Mouse (Mus musculus): Measurements from ENCODE around the gene Kif21a. TPM values are rescaled to one million over a fixed set of nuclear protein-coding genes. Genes with fewer than 3 reads are reported as not detected.

Gene Kif21a
- polyA plus RNA-seq, 1 experiment, result 2.7 TPM

DNA sequence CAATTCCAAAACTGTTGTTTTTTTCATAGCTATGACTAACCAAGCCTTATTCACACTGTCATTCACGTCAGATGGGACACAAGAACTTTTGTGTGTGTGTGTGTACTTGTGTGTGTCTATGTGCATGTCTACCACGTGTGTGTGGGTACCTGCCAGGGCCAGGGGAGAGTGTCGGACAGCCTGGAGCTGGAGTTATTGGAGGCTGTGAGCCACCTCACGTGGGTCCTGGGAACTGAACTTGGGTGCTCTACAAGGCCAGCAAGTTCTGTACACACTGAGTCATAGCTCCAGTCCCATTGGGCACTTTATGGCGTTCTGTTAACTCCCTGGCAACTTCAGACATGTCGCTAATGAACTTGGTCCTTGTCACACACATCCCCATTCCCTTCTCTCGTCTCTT, 45.0 kb downstream of the Kif21a start:
- 73% methylated on average over 7 of the region's 7 CpGs for WGBS
- Histone ChIP-seq H3K27ac (ENCODE audit: insufficient read depth, low read depth, low read length) (no peak overlapping the region), H3K4me3 (ENCODE audit: low read depth, low read length) (no peak overlapping the region), H3K36me3 (ENCODE audit: control insufficient read depth, insufficient read depth, low read length) (no peaks in the 10 kb centered on the region), H3K27me3 (ENCODE audit: control insufficient read depth, insufficient read depth, low read length) (no peaks in the 10 kb centered on the region), H3K4me1 (ENCODE audit: control insufficient read depth, insufficient read depth, insufficient read length, low read length) (peaks cover 2% of the 10 kb centered on the region; the same call in 1 of the 2 replicates)
- TF ChIP-seq CTCF (IDR thresholded peaks at IDR 0.05; ENCODE audit: extremely low read depth, insufficient read length, insufficient replicate concordance, low read depth, low read length) (no peak), POLR2A (IDR thresholded peaks at IDR 0.05; ENCODE audit: low read depth, low read length) (no peak)

DNA sequence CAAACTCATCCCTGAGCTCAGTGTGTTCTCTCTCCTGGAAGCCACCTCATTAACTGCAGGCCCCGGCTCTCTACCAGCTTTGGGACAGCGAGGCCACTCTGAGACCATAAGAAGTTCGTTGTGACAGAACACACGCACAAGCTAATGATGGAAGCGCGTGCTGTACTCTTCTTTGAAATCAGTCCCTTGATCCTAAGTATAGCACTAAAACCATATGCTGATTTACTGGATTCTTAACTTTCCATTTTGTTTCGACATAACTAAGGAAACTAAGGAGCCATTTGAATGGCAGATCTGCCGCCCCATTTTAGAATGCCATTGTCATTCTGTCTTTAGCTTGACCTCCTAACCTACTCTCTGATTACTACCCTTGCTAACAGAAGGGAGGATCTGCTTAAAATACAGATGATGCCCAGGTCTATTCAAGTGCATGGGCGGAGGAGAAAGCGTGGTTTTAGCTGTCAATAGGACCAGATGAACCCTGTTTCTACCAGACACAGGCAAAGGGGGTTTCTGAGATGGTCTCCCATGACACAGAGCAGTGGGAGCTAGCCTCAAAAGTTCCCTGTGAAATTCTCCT, 48.6 kb downstream of the Kif21a start:
- Histone ChIP-seq H3K27ac (ENCODE audit: insufficient read depth, low read depth, low read length) (no peak overlapping the region), H3K36me3 (ENCODE audit: control insufficient read depth, insufficient read depth, low read length) (no peaks in the 10 kb centered on the region), H3K27me3 (ENCODE audit: control insufficient read depth, insufficient read depth, low read length) (no peaks in the 10 kb centered on the region), H3K4me3 (ENCODE audit: low read depth, low read length) (no peak overlapping the region), H3K4me1 (ENCODE audit: control insufficient read depth, insufficient read depth, insufficient read length, low read length) (no peaks in the 10 kb centered on the region)
- 93% methylated on average over 10 of the region's 10 CpGs for WGBS
- TF ChIP-seq POLR2A (IDR thresholded peaks at IDR 0.05; ENCODE audit: low read depth, low read length) (no peak), CTCF (IDR thresholded peaks at IDR 0.05; ENCODE audit: extremely low read depth, insufficient read length, insufficient replicate concordance, low read depth, low read length) (no peak)

DNA sequence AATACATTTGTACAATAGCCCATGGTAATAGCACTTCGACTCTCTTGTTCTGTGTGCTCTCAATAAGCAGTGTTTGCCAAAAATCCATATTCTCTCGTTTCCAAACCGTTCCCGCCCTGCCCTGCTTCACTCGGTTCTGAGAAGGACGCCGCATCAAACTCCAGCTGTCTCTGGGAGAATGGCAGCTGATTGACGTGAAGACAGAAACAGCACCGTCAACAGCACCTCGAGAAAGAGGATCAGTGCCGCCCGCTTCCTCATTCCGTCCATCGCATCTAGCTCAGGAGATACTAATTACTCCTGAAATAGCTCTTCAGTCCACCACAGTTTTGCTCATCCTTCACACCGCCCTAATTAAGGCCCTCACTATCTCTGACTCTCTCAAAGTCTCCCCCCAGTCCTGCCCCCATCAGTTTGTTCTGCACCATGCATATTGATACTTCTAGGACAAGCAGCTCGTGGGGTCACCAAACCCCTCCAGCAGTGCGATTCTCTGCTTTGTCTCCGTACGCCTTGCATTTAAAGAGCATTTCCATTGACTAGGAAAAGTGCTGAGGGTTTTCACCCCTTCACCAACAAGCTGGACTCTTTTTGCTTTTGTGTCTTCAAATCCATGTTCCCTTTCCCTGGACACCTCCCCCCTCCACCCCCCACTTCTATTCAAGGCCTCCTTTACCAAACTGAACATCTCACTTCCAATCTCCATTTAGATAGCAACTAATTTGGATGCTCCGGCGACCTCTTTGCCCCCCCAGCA, 49.3 kb downstream of the Kif21a start:
- no peaks in the 10 kb centered on the region for H3K36me3 ChIP-seq (ENCODE audit: control insufficient read depth, insufficient read depth, low read length)
- H3K27me3 ChIP-seq (ENCODE audit: control insufficient read depth, insufficient read depth, low read length), result no peaks in the 10 kb centered on the region
- no peaks in the 10 kb centered on the region for H3K4me1 ChIP-seq (ENCODE audit: control insufficient read depth, insufficient read depth, insufficient read length, low read length)
- no peak overlapping the region for H3K27ac ChIP-seq (ENCODE audit: insufficient read depth, low read depth, low read length)
- H3K4me3 ChIP-seq (ENCODE audit: low read depth, low read length), result no peak overlapping the region
- no peak for TF ChIP-seq POLR2A (IDR thresholded peaks at IDR 0.05; ENCODE audit: low read depth, low read length)
- TF ChIP-seq CTCF (IDR thresholded peaks at IDR 0.05; ENCODE audit: extremely low read depth, insufficient read length, insufficient replicate concordance, low read depth, low read length), result no peak
- 87% methylated on average over 21 of the region's 21 CpGs for WGBS

DNA sequence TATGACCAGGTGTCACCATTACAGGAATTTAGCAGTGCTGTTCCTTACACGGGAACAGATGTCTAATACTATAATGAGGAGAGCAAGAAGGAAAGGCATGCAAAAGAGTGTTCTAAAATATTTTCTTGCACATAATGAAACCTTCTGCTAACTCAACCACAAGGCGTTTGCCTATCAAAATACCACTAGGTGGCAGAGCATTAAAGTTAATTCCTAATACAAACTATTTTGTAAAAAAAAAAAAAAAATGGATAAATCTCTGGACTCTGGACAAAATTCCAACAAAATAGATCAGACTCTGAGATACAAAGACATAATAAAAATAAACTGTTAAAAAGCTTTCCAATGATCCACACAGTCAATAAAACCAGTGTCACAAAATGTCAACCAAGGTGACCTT, 56.9 kb downstream of the Kif21a start:
- no peak for TF ChIP-seq CTCF (IDR thresholded peaks at IDR 0.05; ENCODE audit: extremely low read depth, insufficient read length, insufficient replicate concordance, low read depth, low read length)
- no peak for TF ChIP-seq POLR2A (IDR thresholded peaks at IDR 0.05; ENCODE audit: low read depth, low read length)
- no peak overlapping the region for H3K27ac ChIP-seq (ENCODE audit: insufficient read depth, low read depth, low read length)
- H3K4me3 ChIP-seq (ENCODE audit: low read depth, low read length), result no peak overlapping the region
- 61% methylated on average over 2 of the region's 2 CpGs for WGBS
- no peaks in the 10 kb centered on the region for H3K27me3 ChIP-seq (ENCODE audit: control insufficient read depth, insufficient read depth, low read length)
- H3K36me3 ChIP-seq (ENCODE audit: control insufficient read depth, insufficient read depth, low read length), result no peaks in the 10 kb centered on the region
- no peaks in the 10 kb centered on the region for H3K4me1 ChIP-seq (ENCODE audit: control insufficient read depth, insufficient read depth, insufficient read length, low read length)

DNA sequence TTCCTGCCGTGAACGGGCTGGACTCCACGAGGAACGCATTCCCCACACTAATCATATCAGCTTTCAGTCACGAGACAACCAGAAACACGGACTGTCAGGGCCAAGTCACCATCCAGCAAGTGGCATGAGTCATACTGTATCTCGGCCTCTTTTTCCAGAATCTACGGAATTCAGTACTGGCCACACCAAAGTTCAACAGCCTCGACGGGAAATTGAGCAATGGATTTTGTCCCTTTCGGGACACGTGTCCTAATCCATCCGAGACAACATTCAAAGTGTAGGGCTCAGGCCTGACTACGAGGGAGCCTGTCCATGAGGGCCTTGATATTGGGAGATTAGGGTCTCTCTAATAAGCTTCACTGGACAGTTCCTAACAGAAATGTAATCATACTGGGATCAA, 57.4 kb downstream of the Kif21a start:
- H3K27me3 ChIP-seq (ENCODE audit: control insufficient read depth, insufficient read depth, low read length), result no peaks in the 10 kb centered on the region
- H3K36me3 ChIP-seq (ENCODE audit: control insufficient read depth, insufficient read depth, low read length), result no peaks in the 10 kb centered on the region
- no peak overlapping the region for H3K27ac ChIP-seq (ENCODE audit: insufficient read depth, low read depth, low read length)
- WGBS, result 73% methylated on average over 14 of the region's 14 CpGs
- no peaks in the 10 kb centered on the region for H3K4me1 ChIP-seq (ENCODE audit: control insufficient read depth, insufficient read depth, insufficient read length, low read length)
- TF ChIP-seq CTCF (IDR thresholded peaks at IDR 0.05; ENCODE audit: extremely low read depth, insufficient read length, insufficient replicate concordance, low read depth, low read length) (no peak), POLR2A (IDR thresholded peaks at IDR 0.05; ENCODE audit: low read depth, low read length) (no peak)
- no peak overlapping the region for H3K4me3 ChIP-seq (ENCODE audit: low read depth, low read length)

DNA sequence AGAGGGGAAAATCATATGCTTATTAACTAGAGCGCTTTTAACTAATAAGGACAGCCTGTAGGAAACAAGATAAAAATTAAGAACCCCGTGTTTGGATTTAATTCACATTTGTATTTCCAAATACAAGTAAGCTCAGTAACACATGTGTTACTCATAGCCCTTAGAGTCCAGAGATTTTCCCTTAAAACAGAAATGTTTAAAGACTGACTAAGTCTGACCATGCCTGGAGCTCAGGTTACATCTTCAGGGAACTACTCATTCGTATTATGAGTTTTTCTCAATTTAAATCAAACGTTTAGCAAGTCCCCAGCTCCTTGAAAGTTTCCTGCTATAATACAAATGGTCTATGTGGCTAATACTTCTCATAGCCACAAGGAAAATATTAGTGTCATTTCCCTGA, 57.9 kb downstream of the Kif21a start:
- TF ChIP-seq POLR2A (IDR thresholded peaks at IDR 0.05; ENCODE audit: low read depth, low read length) (no peak), CTCF (IDR thresholded peaks at IDR 0.05; ENCODE audit: extremely low read depth, insufficient read length, insufficient replicate concordance, low read depth, low read length) (no peak)
- no peaks in the 10 kb centered on the region for H3K27me3 ChIP-seq (ENCODE audit: control insufficient read depth, insufficient read depth, low read length)
- no peaks in the 10 kb centered on the region for H3K36me3 ChIP-seq (ENCODE audit: control insufficient read depth, insufficient read depth, low read length)
- WGBS, result 87% methylated on average over 4 of the region's 4 CpGs
- H3K4me3 ChIP-seq (ENCODE audit: low read depth, low read length), result no peak overlapping the region
- no peaks in the 10 kb centered on the region for H3K4me1 ChIP-seq (ENCODE audit: control insufficient read depth, insufficient read depth, insufficient read length, low read length)
- H3K27ac ChIP-seq (ENCODE audit: insufficient read depth, low read depth, low read length), result no peak overlapping the region

DNA sequence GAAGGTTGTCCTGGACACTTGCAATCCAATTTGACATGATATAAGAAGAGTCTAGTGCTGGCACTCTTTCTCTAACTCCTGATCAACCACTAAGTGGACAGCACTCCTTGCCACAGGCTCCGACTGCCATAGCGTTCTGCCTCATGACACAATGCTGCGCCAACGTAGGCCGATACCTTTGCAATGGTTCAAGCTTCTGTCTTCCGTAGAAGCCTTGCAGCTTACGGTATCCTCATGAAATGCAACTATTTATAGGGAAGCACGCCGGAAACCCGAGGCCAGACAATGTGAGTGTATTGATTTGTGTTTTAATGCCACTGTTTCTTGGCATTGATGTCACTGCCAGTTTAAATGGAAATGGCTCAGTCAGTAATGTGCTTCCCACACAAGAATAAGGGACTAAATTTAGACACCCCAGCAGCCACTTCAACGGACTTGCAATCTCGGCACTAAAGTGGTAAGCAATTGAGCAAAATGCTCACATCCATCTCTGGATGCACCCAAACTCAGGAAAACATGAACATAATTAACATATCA, 62.0 kb downstream of the Kif21a start:
- 0 out of 2 replicates have a peak, but pooled peaks cover 3% of the 10 kb centered on the region for H3K36me3 ChIP-seq (ENCODE audit: control insufficient read depth, insufficient read depth, low read length)
- H3K4me3 ChIP-seq (ENCODE audit: low read depth, low read length), result no peak overlapping the region
- H3K27me3 ChIP-seq (ENCODE audit: control insufficient read depth, insufficient read depth, low read length), result no peaks in the 10 kb centered on the region
- TF ChIP-seq CTCF (IDR thresholded peaks at IDR 0.05; ENCODE audit: extremely low read depth, insufficient read length, insufficient replicate concordance, low read depth, low read length) (no peak), POLR2A (IDR thresholded peaks at IDR 0.05; ENCODE audit: low read depth, low read length) (no peak)
- no peaks in the 10 kb centered on the region for H3K4me1 ChIP-seq (ENCODE audit: control insufficient read depth, insufficient read depth, insufficient read length, low read length)
- WGBS, result 96% methylated on average over 12 of the region's 12 CpGs
- no peak overlapping the region for H3K27ac ChIP-seq (ENCODE audit: insufficient read depth, low read depth, low read length)
